ENCODE assay signal across 11 mouse cellular contexts in the genomic region with DNA sequence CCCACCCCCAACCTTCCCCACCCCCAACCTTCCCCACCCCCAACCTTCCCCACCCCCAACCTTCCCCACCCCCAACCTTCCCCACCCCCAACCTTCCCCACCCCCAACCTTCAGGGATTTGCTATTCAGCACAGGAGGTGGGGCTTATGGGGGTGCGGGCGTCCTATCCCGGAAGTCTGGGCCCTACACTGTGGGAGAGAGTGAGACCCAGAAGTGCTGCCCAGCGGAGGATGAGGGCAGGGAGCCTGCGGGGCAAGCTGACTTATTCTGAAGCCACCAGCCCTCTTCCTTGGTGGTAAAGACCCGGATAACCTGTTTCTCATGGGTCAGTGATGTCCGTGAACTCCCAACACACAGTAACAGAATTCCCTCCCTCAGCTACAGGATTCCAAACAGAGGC. TPM values are rescaled to one million over a fixed set of nuclear protein-coding genes. Genes with fewer than 3 reads are reported as not detected.
DNase-seq lines count a peak whose midpoint lies in the region; ATAC-seq lines count a peak whose summit lies in the region.
"Had no signal": no experiment of that assay in that cellular context is flagged by ENCODE, and none has a peak within 500 bp of the region (broad histone marks: within the 10 kb centered on the region; RNA-seq: fewer than 3 reads in every experiment).

No protein-coding gene starts in this region.

- no peak for ATAC-seq in erythroid progenitor cell, adult 5-6 weeks (replicated peaks; ENCODE audit: low FRiP score, poor library complexity, severe bottlenecking)

- no peak overlapping the region for H3K27ac ChIP-seq in limb, embryonic 10.5 days

- H3K4me1 ChIP-seq in limb, embryonic 10.5 days = peaks cover 11% of the 10 kb centered on the region; the same call in 1 of the 2 replicates

- no peaks in the 10 kb centered on the region for H3K9me3 ChIP-seq in limb, embryonic 10.5 days (replicated peaks)

- peak; percentile 22 for DNase-seq in embryo, embryonic 10.5 days (ENCODE audit: low spot score)
- no peak for DNase-seq in embryo, embryonic 11 days
- DNase-seq in adrenal gland, postnatal 36 days = peak; percentile 69 to 70
- peak; percentile 19 to 25 for DNase-seq in heart, postnatal 10 days
- no peak for DNase-seq in limb, embryonic 10.5 days (ENCODE audit: low spot score)
- peak; percentile 33 for DNase-seq in retina, postnatal 1 day
- no peak for DNase-seq in cerebellum, adult 11 months

- intact Hi-C loops in heart, postnatal 10 days (cut with DNase I) = no loop called here

- no peaks in the 10 kb centered on the region for H3K36me3 ChIP-seq in limb, embryonic 10.5 days

- WGBS in limb, embryonic 10.5 days = 1% methylated on average over 7 of the region's 7 CpGs

- H3K4me3 ChIP-seq in limb, embryonic 10.5 days = peak overlapping the region; percentile 24; the same call in 1 of the 2 replicates

- peaks cover 65% of the 10 kb centered on the region for H3K27me3 ChIP-seq in limb, embryonic 10.5 days (ENCODE audit: low read depth, poor library complexity, severe bottlenecking)

RNA-seq across cellular contexts. Expression of a gene that starts 42.7 kb away (rescaled TPM):
- not detected for total RNA-seq in adrenal gland, postnatal 36 days (2021)
- not detected for total RNA-seq in heart, postnatal 10 days (2021)
- 0.16 TPM in 1 of 2 replicates, not detected in the other for polyA plus RNA-seq in limb, embryonic 10.5 days (2016; fragmentation: Nextera tagmentation; extraction: Ambion mirVana)
- total RNA-seq in erythroid progenitor cell, adult 5-6 weeks (2015; ENCODE audit: low replicate concordance) = not detected in 2 replicates
- total RNA-seq in erythroid progenitor cell, adult 5-6 weeks (2017; ENCODE audit: low replicate concordance) = not detected in 2 replicates
- total RNA-seq: CH12.LX had no signal
- polyA plus RNA-seq: liver, embryonic 16.5 days had no signal

RNA-seq across cellular contexts. Expression of a gene that starts 52.8 kb away (rescaled TPM):
- total RNA-seq in adrenal gland, postnatal 36 days (2021) = 10 to 100 TPM; 90.4 to 93.3 TPM
- 10 to 100 TPM in 1 of 2 experiments, 1 to 10 TPM in 1; 5.5 to 19.7 TPM for total RNA-seq in heart, postnatal 10 days (2021)
- polyA plus RNA-seq in limb, embryonic 10.5 days (2016; fragmentation: Nextera tagmentation; extraction: Ambion mirVana) = 0.35 TPM in 1 of 2 replicates, not detected in the other
- not detected in 2 replicates for total RNA-seq in erythroid progenitor cell, adult 5-6 weeks (2015; ENCODE audit: low replicate concordance)
- total RNA-seq in erythroid progenitor cell, adult 5-6 weeks (2017; ENCODE audit: low replicate concordance) = not detected in 2 replicates
- total RNA-seq: CH12.LX had no signal
- polyA plus RNA-seq: cortical plate, adult 2 months; liver, embryonic 16.5 days had no signal

RNA-seq across cellular contexts. Expression of a gene that starts 55.3 kb away (rescaled TPM):
- not detected for total RNA-seq in adrenal gland, postnatal 36 days (2021)
- not detected for total RNA-seq in heart, postnatal 10 days (2021)
- not detected in 2 replicates for polyA plus RNA-seq in limb, embryonic 10.5 days (2016; fragmentation: Nextera tagmentation; extraction: Ambion mirVana)
- total RNA-seq in erythroid progenitor cell, adult 5-6 weeks (2015; ENCODE audit: low replicate concordance) = not detected in 2 replicates
- total RNA-seq in erythroid progenitor cell, adult 5-6 weeks (2017; ENCODE audit: low replicate concordance) = not detected in 2 replicates
- total RNA-seq: CH12.LX had no signal
- polyA plus RNA-seq: liver, embryonic 16.5 days had no signal

Comparison
In these comparisons a context has a peak if more than half of its experiments do, and no peak if none do; other contexts are left out.
1. DNase-seq: peak in embryo, embryonic 10.5 days (single experiment), adrenal gland, postnatal 36 days (2 of 2), heart, postnatal 10 days (2 of 2) and retina, postnatal 1 day (single experiment); none in embryo, embryonic 11 days (single experiment), limb, embryonic 10.5 days (single experiment) and cerebellum, adult 11 months (single experiment).
2. RNA of a gene that starts 52.8 kb away (total RNA-seq): 90.4 to 93.3 TPM in adrenal gland, postnatal 36 days and 5.5 to 19.7 TPM in heart, postnatal 10 days; not detected in erythroid progenitor cell, adult 5-6 weeks; every median in the first group is over 4 times any median in the second.